Mouse (Mus musculus): ENCODE results near the gene Cacna1c.

GRCm38 (mm10) chr6:119182211-119182610 is 14.0 kb downstream of the Cacna1c start:
- no peak for TF ChIP-seq HCFC1 (IDR thresholded peaks at IDR 0.05; ENCODE audit: borderline replicate concordance, insufficient read depth, low read length)
- no peak for TF ChIP-seq ZC3H11A (IDR thresholded peaks at IDR 0.05; ENCODE audit: borderline replicate concordance, low read depth, low read length)
- no peak for TF ChIP-seq MAFK (IDR thresholded peaks at IDR 0.05; ENCODE audit: insufficient read depth, low read depth, low read length)
- no peak for TF ChIP-seq ZNF384 (IDR thresholded peaks at IDR 0.05; ENCODE audit: low read depth, low read length)
